Mouse (Mus musculus) layer of hippocampus, adult 8-10 months (tissue): ENCODE results near the gene Pold4. TPM values are rescaled to one million over a fixed set of nuclear protein-coding genes. Genes with fewer than 3 reads are reported as not detected.

ENCODE experiments used
- DNase-seq, 2 experiments: peaks; one replicate each; pipeline ENCODE4 v3.0.0; 2022; ENCODE audit warnings: low spot score in 2 of 2
- total RNA-seq, 4 experiments: library from RNA; stranded (reverse); gene quantifications; 2 replicates each; pipeline ENCODE4 v1.2.4; 2022

Gene Pold4
- total RNA-seq: 10 to 100 TPM; 13.3 to 25.1 (median 18.5) TPM

DNA sequence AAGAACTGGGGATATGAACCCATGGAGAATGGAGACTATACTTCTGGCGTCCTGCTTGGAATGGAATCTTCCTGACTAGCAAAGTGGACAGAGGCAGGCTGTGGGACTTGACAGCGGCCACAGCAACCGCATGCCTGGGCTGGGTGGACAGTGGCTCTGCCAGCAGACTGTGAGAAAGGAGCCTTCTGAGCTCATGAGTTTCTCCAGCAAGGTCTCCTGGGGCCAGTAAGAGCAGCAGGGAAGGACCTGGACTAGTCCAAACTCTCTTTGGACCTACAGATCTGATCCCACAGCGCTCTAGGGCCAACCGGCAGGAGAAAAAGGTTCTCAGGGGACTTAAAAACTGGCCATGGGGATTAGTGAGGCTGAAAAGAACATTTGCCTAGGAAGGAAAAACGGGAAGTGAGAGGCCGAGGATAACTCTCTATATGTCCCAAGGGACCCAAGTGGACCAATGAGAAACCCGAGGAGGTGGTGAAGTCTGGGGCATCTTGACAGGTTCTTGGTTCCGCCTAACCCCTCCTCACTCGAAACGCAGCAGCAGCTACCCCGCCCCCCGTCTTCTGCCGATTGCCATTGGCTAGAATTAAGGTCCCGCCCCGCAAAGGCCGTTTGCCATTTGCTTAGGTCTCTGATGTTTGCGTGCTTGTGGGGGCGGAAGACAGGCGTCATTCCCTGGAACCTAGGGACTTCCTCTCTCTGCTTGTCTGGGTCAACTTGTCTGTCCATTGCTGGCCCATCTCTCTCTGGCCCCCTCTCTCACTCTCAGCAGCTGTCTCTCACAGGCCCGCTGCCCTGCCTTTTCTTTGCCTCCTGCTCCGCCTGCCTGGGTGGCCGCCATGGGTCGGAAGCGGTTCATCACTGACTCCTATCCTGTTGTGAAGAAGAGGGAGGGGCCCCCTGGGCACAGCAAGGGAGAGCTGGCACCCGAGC is at the start of gene Pold4:
Gene Pold4 (plus strand): TSS at position 647 of the 933 bp plus-strand sequence.
- DNase-seq: peak; percentile 97

DNA sequence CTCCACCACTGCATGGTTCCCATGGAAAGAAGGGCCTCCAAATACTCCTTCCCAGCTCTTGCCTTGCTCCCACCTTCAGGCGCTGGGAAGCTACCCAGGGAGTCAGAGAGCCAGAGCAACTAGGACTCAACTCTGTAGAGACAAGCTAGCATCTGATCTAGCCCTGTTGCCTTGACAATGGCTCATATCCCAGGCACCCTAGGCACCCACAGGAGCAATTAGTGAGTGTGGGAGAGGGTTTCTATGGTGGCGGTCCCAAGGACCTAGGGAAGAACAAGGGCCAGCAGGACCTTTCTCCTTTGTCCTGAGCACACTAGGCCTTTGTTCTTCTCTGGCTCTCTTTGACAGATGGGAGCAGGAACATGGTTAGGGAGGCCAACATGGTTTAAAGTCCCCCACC is 48.0 kb upstream of the Pold4 start:
- no peak for DNase-seq

GRCm38 (mm10) chr19:4184976-4185975 is 46.4 kb upstream of the Pold4 start:
- DNase-seq: no peak

DNA sequence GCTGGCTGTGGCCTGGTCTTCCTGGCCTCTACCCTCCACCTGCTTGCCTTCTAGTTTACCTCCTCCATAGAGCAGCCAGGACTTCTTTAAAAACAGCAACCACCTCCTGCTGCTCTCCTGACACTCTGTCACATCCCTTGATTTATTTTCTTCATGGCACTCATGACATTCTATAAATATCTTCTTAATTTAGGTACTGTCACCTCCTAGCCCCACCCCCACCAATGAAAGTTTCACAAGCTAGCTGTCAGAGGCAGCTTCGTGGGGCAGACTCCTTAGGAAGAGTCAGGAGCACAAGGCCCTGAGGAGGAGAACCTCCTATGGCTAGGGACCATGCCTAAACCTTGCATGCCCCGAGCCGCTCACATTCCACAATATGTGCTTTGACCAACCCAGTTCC is 44.4 kb upstream of the Pold4 start:
- DNase-seq: no peak

GRCm38 (mm10) chr19:4189051-4189620 is 42.6 kb upstream of the Pold4 start:
- no peak for DNase-seq

- DNase-seq: no peak
These were observed 40.8 kb upstream of the Pold4 start, which contains the start of gene Tbc1d10c for GRCm38 (mm10) chr19:4190831-4191334. Gene Tbc1d10c (minus strand): TSS chr19:4191284.

GRCm38 (mm10) chr19:4191528-4192250 is 40.0 kb upstream of the Pold4 start, which contains the start of gene Ppp1ca:
Gene Ppp1ca (plus strand): TSS chr19:4192065.
- DNase-seq: peak; percentile 75 to 87

GRCm38 (mm10) chr19:4192251-4192985 is 39.3 kb upstream of the Pold4 start:
- DNase-seq: no peak

GRCm38 (mm10) chr19:4193129-4193528 is 38.6 kb upstream of the Pold4 start:
- no peak for DNase-seq

DNA sequence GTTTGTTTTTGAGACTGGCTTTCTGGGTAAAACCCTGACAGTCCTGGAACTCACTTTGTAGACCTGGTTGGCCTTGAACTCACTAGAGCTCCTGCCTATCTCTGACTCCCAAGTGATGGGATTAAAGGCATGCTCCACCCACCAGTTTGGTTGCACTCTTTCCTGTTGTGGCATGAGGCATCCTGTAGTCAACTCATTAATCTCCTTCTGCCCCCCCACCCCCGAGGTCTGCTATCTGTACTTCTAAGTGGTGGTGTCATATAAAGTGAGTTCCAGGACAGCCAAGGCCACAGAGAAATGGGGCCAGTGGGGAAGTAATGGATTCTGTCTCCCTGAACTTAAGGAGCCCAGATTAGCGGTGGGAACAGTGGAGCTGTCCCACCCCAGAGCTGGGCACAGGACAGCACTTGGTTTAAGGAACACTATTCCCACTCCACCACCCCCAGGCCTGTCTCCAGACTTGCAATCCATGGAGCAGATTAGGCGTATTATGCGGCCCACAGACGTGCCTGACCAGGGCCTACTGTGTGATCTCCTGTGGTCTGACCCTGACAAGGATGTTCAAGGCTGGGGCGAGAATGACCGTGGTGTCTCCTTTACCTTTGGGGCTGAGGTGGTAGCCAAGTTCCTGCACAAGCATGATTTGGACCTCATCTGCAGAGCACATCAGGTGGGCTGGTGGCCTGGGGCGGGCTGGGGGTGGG is 37.5 kb upstream of the Pold4 start:
- no peak for DNase-seq

DNA sequence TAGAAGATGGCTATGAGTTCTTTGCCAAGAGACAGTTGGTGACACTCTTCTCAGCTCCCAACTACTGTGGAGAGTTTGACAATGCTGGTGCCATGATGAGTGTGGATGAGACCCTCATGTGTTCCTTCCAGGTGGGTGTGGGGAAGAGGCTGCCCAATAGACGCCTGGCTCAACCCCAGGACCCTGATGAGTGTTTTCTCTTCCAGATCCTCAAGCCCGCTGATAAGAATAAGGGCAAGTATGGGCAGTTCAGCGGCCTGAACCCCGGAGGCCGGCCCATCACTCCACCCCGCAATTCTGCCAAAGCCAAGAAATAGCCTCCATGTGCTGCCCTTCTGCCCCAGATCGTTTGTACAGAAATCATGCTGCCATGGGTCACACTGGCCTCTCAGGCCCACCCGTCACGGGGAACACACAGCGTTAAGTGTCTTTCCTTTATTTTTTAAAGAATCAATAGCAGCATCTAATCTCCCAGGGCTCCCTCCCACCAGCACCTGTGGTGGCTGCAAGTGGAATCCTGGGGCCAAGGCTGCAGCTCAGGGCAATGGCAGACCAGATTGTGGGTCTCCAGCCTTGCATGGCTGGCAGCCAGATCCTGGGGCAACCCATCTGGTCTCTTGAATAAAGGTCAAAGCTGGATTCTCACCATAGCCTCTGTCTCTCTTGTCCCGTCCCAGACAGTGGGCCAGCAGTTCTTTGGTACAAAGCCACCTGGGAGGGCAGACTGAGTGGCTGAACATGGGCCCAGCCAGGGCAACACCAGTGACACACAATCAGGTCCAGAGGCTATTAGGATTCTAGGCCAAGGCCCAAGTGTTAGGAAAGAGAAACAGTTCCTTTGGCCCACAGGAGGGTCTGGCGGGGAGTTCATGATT is 36.7 kb upstream of the Pold4 start:
- DNase-seq: no peak

- no peak for DNase-seq
These were observed 35.7 kb upstream of the Pold4 start for GRCm38 (mm10) chr19:4196048-4196447.

- no peak for DNase-seq
These were observed 35.2 kb upstream of the Pold4 start for GRCm38 (mm10) chr19:4196548-4196947.

DNA sequence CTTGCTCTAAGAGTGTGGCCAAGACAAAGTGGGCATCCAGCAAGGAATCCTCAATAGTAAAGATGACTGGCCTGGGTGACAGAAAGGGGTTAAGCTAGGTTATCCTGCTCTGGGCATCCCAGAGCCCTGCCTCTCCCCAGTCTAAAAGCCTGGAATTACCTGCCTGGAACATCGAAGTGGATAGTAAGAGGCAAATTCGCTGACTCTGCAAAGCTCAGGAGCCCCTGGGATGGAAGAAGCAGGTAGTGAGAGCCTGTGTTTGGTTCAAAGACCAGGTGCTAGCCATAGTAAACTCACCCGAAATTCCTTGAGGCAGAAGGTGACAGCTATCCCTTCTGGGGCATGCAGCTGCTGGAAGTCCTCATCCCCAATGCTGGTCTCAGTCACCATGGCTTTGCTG is 34.5 kb upstream of the Pold4 start:
- DNase-seq: no peak

- DNase-seq: peak; percentile 94 to 95
These were observed 30.3 kb upstream of the Pold4 start, which contains the start of gene Rad9a for GRCm38 (mm10) chr19:4201291-4201909. Gene Rad9a (minus strand): TSS chr19:4201662.

- no peak for DNase-seq
These were observed 29.6 kb upstream of the Pold4 start for GRCm38 (mm10) chr19:4202149-4202548.

- no peak for DNase-seq
These were observed 28.6 kb upstream of the Pold4 start for GRCm38 (mm10) chr19:4203148-4203547.
